Mouse (Mus musculus) CH12.LX (cell line): ENCODE measurements around the gene Cpxm1. TPM values are rescaled to one million over a fixed set of nuclear protein-coding genes. Genes with fewer than 3 reads are reported as not detected.

Source experiments
- DNase-seq: peaks from one replicate; pipeline ENCODE4 v3.0.0-alpha.2; 2013; ENCODE audit errors: extremely low read depth
- H3K27ac ChIP-seq: 2 replicates; pipeline ENCODE4 v1.5.1; 2012; ENCODE audit warnings: low read depth, mild to moderate bottlenecking, control low read depth, moderate library complexity; ENCODE audit not compliant: insufficient read depth
- H3K27me3 ChIP-seq: replicated peaks from 2 replicates; pipeline ENCODE3; 2012; ENCODE audit warnings: inconsistent platforms
- H3K36me3 ChIP-seq, 2 experiments: replicated peaks in 1 of 2; 2 replicates each; pipeline versions ENCODE3 to v1.6.1; 2012; ENCODE audit warnings: inconsistent platforms in 1 of 2, low read length in 1 of 2, mild to moderate bottlenecking in 1 of 2, mixed read lengths in 1 of 2, moderate library complexity in 1 of 2; ENCODE audit not compliant: control insufficient read depth in 1 of 2, insufficient read depth in 1 of 2
- H3K4me1 ChIP-seq, 2 experiments: 2 replicates each; pipeline ENCODE4 v1.6.1; 2012; ENCODE audit warnings: inconsistent platforms in 1 of 2, moderate library complexity in 1 of 2; ENCODE audit not compliant: insufficient read depth in 2 of 2, control insufficient read depth in 1 of 2
- H3K4me2 ChIP-seq: 2 replicates; pipeline ENCODE4 v1.6.1; 2012; ENCODE audit warnings: low read depth, mild to moderate bottlenecking, control low read depth; ENCODE audit not compliant: poor library complexity, insufficient read depth, severe bottlenecking
- H3K4me3 ChIP-seq, 3 experiments: fragments of 150-350 bp in 1 of 3; sonication (generic) in 1 of 3; replicated peaks in 1 of 3; 2 replicates each; pipeline versions ENCODE3 to v1.5.1; 2011 to 2012; ENCODE audit warnings: low read depth in 2 of 3, low read length in 2 of 3, mild to moderate bottlenecking in 2 of 3, moderate library complexity in 2 of 3, control low read depth in 1 of 3, improper control_type of control experiment in 1 of 3, inconsistent platforms in 1 of 3, mixed read lengths in 1 of 3; ENCODE audit not compliant: poor library complexity in 1 of 3
- H3K79me2 ChIP-seq: replicated peaks from 2 replicates; pipeline ENCODE4 v1.6.1; 2012; ENCODE audit warnings: mild to moderate bottlenecking, moderate library complexity; ENCODE audit not compliant: control insufficient read depth, poor library complexity, insufficient read depth, severe bottlenecking; ENCODE audit errors: extremely low read depth
- H3K9ac ChIP-seq: 2 replicates; pipeline ENCODE4 v1.6.1; 2012; ENCODE audit warnings: low read depth, mild to moderate bottlenecking, control low read depth, moderate library complexity; ENCODE audit not compliant: insufficient read depth
- H3K9me3 ChIP-seq: replicated peaks from 2 replicates; pipeline ENCODE3; 2012; ENCODE audit warnings: low read length, inconsistent platforms, mixed read lengths
- CHD2 ChIP-seq: IDR thresholded peaks from 2 replicates; pipeline ENCODE4 v1.6.1; 2011; ENCODE audit warnings: low read length, improper control_type of control experiment
- CTCF ChIP-seq, 2 experiments: IDR thresholded peaks in 1 of 2; conservative IDR thresholded peaks in 1 of 2; 2 replicates each; pipeline ENCODE4 v1.5.1; 2011 to 2012; ENCODE audit warnings: low read depth in 2 of 2, low read length in 2 of 2, improper control_type of control experiment in 1 of 2, inconsistent platforms in 1 of 2, mild to moderate bottlenecking in 1 of 2, moderate library complexity in 1 of 2
- E2F4 ChIP-seq: IDR thresholded peaks from 2 replicates; pipeline ENCODE4 v1.6.1; 2011; ENCODE audit warnings: low read depth, low read length, improper control_type of control experiment; ENCODE audit not compliant: insufficient replicate concordance
- ELF1 ChIP-seq: IDR thresholded peaks from 2 replicates; pipeline ENCODE4 v1.6.1; 2014; ENCODE audit warnings: low read depth, mild to moderate bottlenecking, inconsistent platforms, low read length, improper control_type of control experiment
- ETS1 ChIP-seq: conservative IDR thresholded peaks from 2 replicates; pipeline ENCODE4 v1.6.1; 2012; ENCODE audit warnings: low read depth, mild to moderate bottlenecking, inconsistent platforms, low read length, improper control_type of control experiment, moderate library complexity
- HCFC1 ChIP-seq: IDR thresholded peaks from 2 replicates; pipeline ENCODE4 v1.6.1; 2012; ENCODE audit warnings: low read depth, mild to moderate bottlenecking, inconsistent platforms, low read length, improper control_type of control experiment
- IRF4 ChIP-seq: IDR thresholded peaks from 2 replicates; pipeline ENCODE4 v1.6.1; 2014; ENCODE audit warnings: low read depth, mild to moderate bottlenecking, inconsistent platforms, low read length, improper control_type of control experiment
- JUN ChIP-seq: IDR thresholded peaks from 2 replicates; pipeline ENCODE4 v1.6.1; 2011; ENCODE audit warnings: low read depth, mild to moderate bottlenecking, low read length, improper control_type of control experiment, moderate library complexity; ENCODE audit not compliant: insufficient read depth
- JUND ChIP-seq: conservative IDR thresholded peaks from 2 replicates; pipeline ENCODE4 v1.6.1; 2011; ENCODE audit warnings: low read depth, low read length, improper control_type of control experiment
- MAX ChIP-seq: IDR thresholded peaks from 2 replicates; pipeline ENCODE4 v1.6.1; 2011; ENCODE audit warnings: low read length, improper control_type of control experiment
- MEF2A ChIP-seq: IDR thresholded peaks from 2 replicates; pipeline ENCODE4 v1.6.1; 2014; ENCODE audit warnings: low read depth, mild to moderate bottlenecking, inconsistent platforms, low read length, improper control_type of control experiment, borderline replicate concordance
- MXI1 ChIP-seq: IDR thresholded peaks from 2 replicates; pipeline ENCODE4 v1.6.1; 2011; ENCODE audit warnings: mild to moderate bottlenecking, low read depth, low read length, improper control_type of control experiment
- NELFE ChIP-seq: IDR thresholded peaks from 2 replicates; pipeline ENCODE4 v1.6.1; 2011; ENCODE audit warnings: low read depth, low read length, improper control_type of control experiment
- NRF1 ChIP-seq: IDR thresholded peaks from 2 replicates; pipeline ENCODE4 v1.6.1; 2014; ENCODE audit warnings: low read depth, mild to moderate bottlenecking, inconsistent platforms, low read length, improper control_type of control experiment, moderate library complexity
- PAX5 ChIP-seq: IDR thresholded peaks from 2 replicates; pipeline ENCODE4 v1.6.1; 2012; ENCODE audit warnings: low read length, inconsistent platforms, mixed read lengths
- POLR2A ChIP-seq: IDR thresholded peaks from 2 replicates; pipeline ENCODE4 v1.6.1; 2011; ENCODE audit warnings: low read depth, mild to moderate bottlenecking, improper control_type of control experiment, low read length
- RAD21 ChIP-seq: IDR thresholded peaks from 2 replicates; pipeline ENCODE4 v1.6.1; 2011; ENCODE audit warnings: low read depth, mild to moderate bottlenecking, low read length, improper control_type of control experiment, moderate library complexity
- RCOR1 ChIP-seq: conservative IDR thresholded peaks from 2 replicates; pipeline ENCODE4 v1.6.1; 2012; ENCODE audit warnings: low read depth, mild to moderate bottlenecking, inconsistent platforms, low read length, improper control_type of control experiment
- SIN3A ChIP-seq: IDR thresholded peaks from 2 replicates; pipeline ENCODE4 v1.6.1; 2012; ENCODE audit warnings: low read length, improper control_type of control experiment, inconsistent platforms
- SMC3 ChIP-seq: IDR thresholded peaks from 2 replicates; pipeline ENCODE4 v1.6.1; 2011; ENCODE audit warnings: low read depth, low read length, improper control_type of control experiment
- TBP ChIP-seq: conservative IDR thresholded peaks from 2 replicates; pipeline ENCODE4 v1.6.1; 2011; ENCODE audit warnings: low read depth, low read length, improper control_type of control experiment
- TCF12 ChIP-seq: IDR thresholded peaks from 2 replicates; pipeline ENCODE4 v1.6.1; 2014; ENCODE audit warnings: low read depth, mild to moderate bottlenecking, inconsistent platforms, low read length, improper control_type of control experiment
- UBTF ChIP-seq: IDR thresholded peaks from 2 replicates; pipeline ENCODE4 v1.6.1; 2012; ENCODE audit warnings: low read depth, mild to moderate bottlenecking, inconsistent platforms, low read length, improper control_type of control experiment, moderate library complexity
- USF1 ChIP-seq: IDR thresholded peaks from 2 replicates; pipeline ENCODE4 v1.6.1; 2014; ENCODE audit warnings: low read depth, mild to moderate bottlenecking, inconsistent platforms, low read length, improper control_type of control experiment
- USF2 ChIP-seq: conservative IDR thresholded peaks from 2 replicates; pipeline ENCODE4 v1.6.1; 2011; ENCODE audit warnings: low read depth, low read length, improper control_type of control experiment
- ZC3H11A ChIP-seq: IDR thresholded peaks from 2 replicates; pipeline ENCODE4 v1.6.1; 2012; ENCODE audit warnings: low read depth, mild to moderate bottlenecking, inconsistent platforms, low read length, improper control_type of control experiment
- dilution Hi-C: fragments of 300-500 bp; cut with MboI; formaldehyde crosslinking; loops from 2 replicates; pipeline ENCODE4 v1.14.3; 2020; ENCODE audit warnings: low sequenced_read_pairs; ENCODE audit not compliant: extremely low pct_unique_long_range_greater_than_20kb, extremely low pct_ligation_motif_present
- in situ Hi-C: fragments of 300-500 bp; cut with MboI; formaldehyde crosslinking; loops from 3 replicates; pipeline ENCODE4 v1.14.3; 2019; ENCODE audit warnings: low sequenced_read_pairs, low pct_ligation_motif_present, low pct_unique_long_range_greater_than_20kb, mixed read lengths
- polyA plus RNA-seq: library from polyadenylated mRNA; unstranded; fragments of >175 nt; gene quantifications from 2 replicates; pipeline ENCODE4 v1.2.1, GENCODE M21; 2012; ENCODE audit warnings: low read depth; ENCODE audit not compliant: insufficient read length
- total RNA-seq, 2 experiments: library from RNA; depleted of rRNA; stranded (reverse); fragments of 300-350 nt in 1 of 2; fragments of >200 nt in 1 of 2; gene quantifications; 2 replicates each; pipeline ENCODE4 v1.2.3; 2012 to 2014

The Cpxm1 gene
- total and polyA plus RNA-seq, 3 experiments = 0.13 to 0.31 (median 0.20) TPM

DNA sequence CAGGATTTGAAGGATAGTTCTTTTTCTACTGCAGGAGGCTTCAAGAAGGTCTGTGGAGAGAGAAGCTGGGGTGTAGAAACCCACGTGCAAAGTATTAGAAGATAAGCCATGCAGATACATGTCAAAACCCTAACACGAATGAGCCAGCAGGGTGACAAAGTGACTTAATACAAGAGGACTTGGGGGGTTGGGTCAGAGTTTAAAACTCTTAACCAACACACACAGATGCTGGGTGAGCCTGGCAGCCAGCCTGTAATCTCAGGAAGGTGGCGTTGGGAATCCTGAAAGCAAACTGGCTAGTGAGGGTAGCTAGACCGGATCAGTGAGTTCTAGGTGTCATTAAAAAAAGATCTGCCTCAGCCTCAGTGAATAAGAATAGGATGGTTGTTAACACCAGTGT is 30.0 kb downstream of the Cpxm1 start:
- H3K9me3 ChIP-seq = no peaks in the 10 kb centered on the region
- in situ Hi-C loops (loop anchor here (10.0 kb wide), 1 partner anchor 73 kb away; the partner anchor contains the start of gene Ebf4), dilution Hi-C loops (no loop called here)
- no peak for DNase-seq
- no peaks in the 10 kb centered on the region for H3K79me2 ChIP-seq
- no peak overlapping the region for H3K27ac ChIP-seq
- TF ChIP-seq ELF1 = no peak
- TF ChIP-seq USF2 = no peak
- TF ChIP-seq HCFC1 = no peak
- no peak for TF ChIP-seq SMC3
- TF ChIP-seq RAD21 = no peak
- no peak for TF ChIP-seq JUN
- no peak for TF ChIP-seq USF1
- no peak for TF ChIP-seq PAX5
- no peak for TF ChIP-seq TCF12
- TF ChIP-seq MAX = no peak
- no peak for TF ChIP-seq ETS1
- TF ChIP-seq UBTF = no peak
- no peak for TF ChIP-seq MXI1
- TF ChIP-seq ZC3H11A = no peak
- TF ChIP-seq JUND = no peak
- TF ChIP-seq POLR2A = no peak
- peaks cover 0 to 8% of the 10 kb centered on the region in 2 experiments; a peak in 3 of 4 replicates for H3K4me1 ChIP-seq
- no peak overlapping the region for H3K9ac ChIP-seq
- no peak overlapping the region for H3K4me3 ChIP-seq
- H3K4me2 ChIP-seq = no peak overlapping the region
- peaks cover 57% of the 10 kb centered on the region for H3K27me3 ChIP-seq
- H3K36me3 ChIP-seq = no peaks in the 10 kb centered on the region

DNA sequence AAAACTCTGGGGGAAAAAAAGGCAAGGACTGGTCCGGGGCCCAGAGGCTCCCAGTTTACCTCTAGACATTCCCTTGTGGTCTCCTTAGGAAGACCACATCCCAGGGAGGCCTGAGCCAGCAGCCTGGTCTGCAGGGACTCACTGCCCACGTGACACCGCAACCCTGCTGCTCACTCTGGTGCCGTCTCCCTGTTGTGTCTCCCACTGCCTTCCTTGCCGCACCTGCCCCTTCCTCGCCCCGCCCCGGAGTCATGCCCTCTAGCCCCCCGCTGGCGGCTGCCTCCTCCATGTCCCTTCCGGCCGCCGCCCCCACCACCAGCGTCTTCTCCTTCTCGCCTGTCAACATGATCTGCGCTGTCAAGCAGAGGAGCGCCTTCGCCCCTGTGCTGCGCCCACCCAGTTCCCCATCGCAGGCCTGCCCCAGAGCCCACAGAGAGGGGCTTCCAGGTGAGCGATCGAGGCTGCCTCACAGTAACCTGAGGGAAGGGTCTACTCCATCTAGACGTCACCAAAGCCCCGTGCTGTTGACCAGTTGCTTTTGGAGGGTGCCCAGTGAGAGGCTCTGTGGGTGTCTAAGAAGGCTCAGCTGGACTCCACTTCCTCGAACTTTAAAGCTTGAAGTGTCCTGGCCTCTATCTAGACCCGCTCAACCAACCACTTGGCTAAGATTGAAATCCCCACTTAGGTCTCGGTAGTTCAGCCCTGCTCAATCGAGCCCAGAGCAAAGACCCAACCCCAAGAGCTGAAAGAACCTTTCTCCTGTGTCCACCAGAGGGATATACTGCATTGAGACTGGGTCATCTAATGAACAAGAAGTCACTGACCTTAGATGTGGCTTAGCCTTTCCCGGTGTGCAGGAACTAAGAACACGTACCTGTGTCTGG is 31.9 kb downstream of the Cpxm1 start:
- H3K4me2 ChIP-seq = peak overlapping the region; percentile 81
- H3K9me3 ChIP-seq = peaks cover 2% of the 10 kb centered on the region
- no peaks in the 10 kb centered on the region for H3K79me2 ChIP-seq
- H3K4me1 ChIP-seq = peaks cover 0 to 9% of the 10 kb centered on the region in 2 experiments; a peak in 3 of 4 replicates
- dilution Hi-C loops = no loop called here
- H3K27me3 ChIP-seq = peaks cover 64% of the 10 kb centered on the region
- no peak for DNase-seq
- in situ Hi-C loops = loop anchor here (10.0 kb wide), 1 partner anchor 71 kb away; the partner anchor contains the start of gene Ebf4
- TF ChIP-seq MEF2A (peak; percentile 43; the same call in 1 of the 2 replicates), USF1 (peak; percentile 55), E2F4 (no peak), SMC3 (peak; percentile 55), RAD21 (peak; percentile 26), NRF1 (no peak), ELF1 (peak; percentile 67; the same call in 1 of the 2 replicates), RCOR1 (no peak), TBP (0 out of 2 replicates have a peak, but pooled peaks have one; percentile 34), IRF4 (peak; percentile 26; the same call in 1 of the 2 replicates), CHD2 (no peak), NELFE (0 out of 2 replicates have a peak, but pooled peaks have one; percentile 22), HCFC1 (peak; percentile 73), SIN3A (peak; percentile 68; the same call in 1 of the 2 replicates), CTCF (conservative IDR thresholded peaks at IDR 0.05 in 1 of 2, IDR thresholded peaks at IDR 0.05 in 1 of 2; ENCODE audit: low read depth in 2 of 2, low read length in 2 of 2) (peak in 1 of 2 experiments; percentile 66; a peak in 2 of 4 replicates), POLR2A (no peak)
- no peaks in the 10 kb centered on the region for H3K36me3 ChIP-seq
- H3K27ac ChIP-seq = no peak overlapping the region
- peak overlapping the region; percentile 65 for H3K9ac ChIP-seq
- H3K4me3 ChIP-seq = peak overlapping the region in 2 of 3 experiments; percentile 70 to 85
